32 mouse cellular contexts compared by ENCODE assay signal in genomic region chr4:5181591-5181990, GRCm38 (mm10).
"Had no signal": no experiment of that assay in that cellular context is flagged by ENCODE, and none has a peak within 500 bp of the region (broad histone marks: within the 10 kb centered on the region; RNA-seq: fewer than 3 reads in every experiment).

No protein-coding gene starts in this region.

- H3K4me2 ChIP-seq: limb, embryonic 12.5 days; limb, embryonic 13.5 days; limb, embryonic 15.5 days; liver, embryonic 11.5 days; liver, embryonic 12.5 days; liver, embryonic 13.5 days; liver, embryonic 15.5 days; lung, embryonic 14.5 days; lung, embryonic 15.5 days; midbrain, embryonic 11.5 days; midbrain, embryonic 12.5 days; midbrain, embryonic 13.5 days; midbrain, embryonic 15.5 days; neural tube, embryonic 12.5 days had no signal

- ATAC-seq: liver, embryonic 12.5 days; liver, postnatal 0 days; lung, postnatal 0 days; midbrain, embryonic 13.5 days; midbrain, embryonic 15.5 days; midbrain, embryonic 16.5 days had no signal

- DNase-seq: left cerebral cortex, postnatal 4 days; liver; liver, embryonic 13.5 days; liver, postnatal 0 days; lung, adult 18-20 months; lung, adult 2 months; lung, embryonic 14.5 days; lung, postnatal 10 days; lung, postnatal 14 days; lung, postnatal 36 days; lung, postnatal 4 days; midbrain, embryonic 14.5 days had no signal

- H3K27me3 ChIP-seq: limb, embryonic 12.5 days; limb, embryonic 13.5 days; limb, embryonic 15.5 days; liver, embryonic 12.5 days; liver, embryonic 13.5 days; liver, embryonic 15.5 days; lung, embryonic 15.5 days; megakaryocyte, embryonic 14.5 days; midbrain, embryonic 12.5 days; midbrain, embryonic 13.5 days; midbrain, embryonic 15.5 days; neural tube, embryonic 12.5 days had no signal

- H3K36me3 ChIP-seq: limb, embryonic 10.5 days; limb, embryonic 12.5 days; limb, embryonic 13.5 days; limb, embryonic 15.5 days; liver, embryonic 12.5 days; liver, embryonic 13.5 days; liver, embryonic 15.5 days; lung, embryonic 15.5 days; midbrain, embryonic 10.5 days; midbrain, embryonic 12.5 days; midbrain, embryonic 13.5 days; midbrain, embryonic 15.5 days; neural tube, embryonic 12.5 days had no signal

- H3K4me1 ChIP-seq: limb, embryonic 10.5 days; limb, embryonic 12.5 days; limb, embryonic 13.5 days; limb, embryonic 15.5 days; liver, embryonic 12.5 days; liver, embryonic 13.5 days; liver, embryonic 15.5 days; lung, embryonic 15.5 days; megakaryocyte, embryonic 14.5 days; midbrain, embryonic 10.5 days; midbrain, embryonic 12.5 days; neural tube, embryonic 12.5 days had no signal

- H3K27ac ChIP-seq: limb, embryonic 10.5 days; limb, embryonic 12.5 days; limb, embryonic 13.5 days; limb, embryonic 15.5 days; liver, embryonic 12.5 days; liver, embryonic 13.5 days; liver, embryonic 14.5 days; liver, embryonic 15.5 days; lung, embryonic 15.5 days; macrophage; midbrain, embryonic 10.5 days; midbrain, embryonic 12.5 days; midbrain, embryonic 13.5 days; midbrain, embryonic 15.5 days; neural tube, embryonic 12.5 days had no signal

- H3K4me3 ChIP-seq: limb, embryonic 10.5 days; limb, embryonic 12.5 days; limb, embryonic 13.5 days; limb, embryonic 15.5 days; liver, embryonic 12.5 days; liver, embryonic 13.5 days; liver, embryonic 15.5 days; lung, embryonic 15.5 days; megakaryocyte, embryonic 14.5 days; midbrain, embryonic 10.5 days; midbrain, embryonic 12.5 days; midbrain, embryonic 13.5 days; midbrain, embryonic 15.5 days; myocyte; neural tube, embryonic 12.5 days had no signal

- H3K9ac ChIP-seq: limb, embryonic 12.5 days; limb, embryonic 13.5 days; limb, embryonic 15.5 days; liver, embryonic 12.5 days; liver, embryonic 13.5 days; liver, embryonic 14.5 days; liver, embryonic 15.5 days; liver, postnatal 0 days; lung, embryonic 14.5 days; lung, embryonic 15.5 days; midbrain, embryonic 12.5 days; midbrain, embryonic 13.5 days; midbrain, embryonic 15.5 days; neural tube, embryonic 12.5 days had no signal

- H3K9me3 ChIP-seq: limb, embryonic 10.5 days; limb, embryonic 12.5 days; limb, embryonic 13.5 days; limb, embryonic 15.5 days; liver, embryonic 13.5 days; liver, embryonic 15.5 days; lung, embryonic 15.5 days; midbrain, embryonic 12.5 days; midbrain, embryonic 13.5 days; midbrain, embryonic 15.5 days; neural tube, embryonic 12.5 days had no signal
